ENCODE assay signal across 11 mouse cellular contexts in the genomic region with DNA sequence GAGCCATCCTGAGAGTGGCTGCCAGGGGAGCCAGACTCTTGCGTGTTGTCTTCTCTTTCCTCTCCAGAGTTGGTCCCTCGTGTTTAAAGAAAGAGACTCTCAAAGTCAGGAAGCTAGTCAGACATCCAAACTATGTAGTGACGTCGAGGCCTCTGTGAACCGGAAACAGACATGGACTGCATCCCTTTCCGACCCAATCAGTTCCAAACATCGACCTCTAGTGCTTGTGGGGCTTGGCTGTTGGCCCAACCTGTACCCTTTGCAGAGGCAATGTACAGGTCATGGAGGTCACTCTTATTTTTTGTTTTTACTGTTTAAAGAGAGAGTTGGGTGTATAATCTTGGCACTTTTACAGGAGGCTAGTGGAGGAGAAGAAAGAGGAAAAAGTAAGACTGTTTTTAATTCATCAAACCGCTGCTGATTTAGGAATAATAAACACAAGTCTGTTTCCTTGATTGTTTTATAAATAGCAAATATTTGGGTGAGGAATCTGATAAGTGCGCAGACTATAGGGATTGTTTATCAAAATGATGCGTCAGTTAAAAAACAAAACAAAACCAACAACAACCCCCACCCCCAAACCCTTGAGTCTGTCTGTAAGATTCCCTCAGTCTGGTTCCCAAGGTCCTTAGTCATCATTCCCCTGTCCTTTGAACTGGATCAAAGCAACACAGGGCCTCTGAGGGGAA.
DNase-seq lines count a peak whose midpoint lies in the region; ATAC-seq lines count a peak whose summit lies in the region.
"Had no signal": no experiment of that assay in that cellular context is flagged by ENCODE, and none has a peak within 500 bp of the region (broad histone marks: within the 10 kb centered on the region; RNA-seq: fewer than 3 reads in every experiment).

No protein-coding gene starts in this region.

- H3K27me3 ChIP-seq in midbrain, embryonic 16.5 days (ENCODE audit: control insufficient read depth, insufficient read depth, low read depth, low read length): no peaks in the 10 kb centered on the region
- H3K27me3 ChIP-seq in midbrain, embryonic 14.5 days (ENCODE audit: control insufficient read depth, insufficient read depth, low read length): no peaks in the 10 kb centered on the region
- H3K27me3 ChIP-seq in forebrain, embryonic 13.5 days: no peaks in the 10 kb centered on the region
- H3K27me3 ChIP-seq: neural tube, embryonic 13.5 days had no signal

- no peaks in the 10 kb centered on the region for H3K36me3 ChIP-seq in midbrain, embryonic 16.5 days (ENCODE audit: control insufficient read depth, insufficient read depth, low read length)
- H3K36me3 ChIP-seq in midbrain, embryonic 14.5 days (ENCODE audit: control insufficient read depth, insufficient read depth, low read length): no peaks in the 10 kb centered on the region
- H3K36me3 ChIP-seq in forebrain, embryonic 13.5 days (ENCODE audit: poor library complexity, severe bottlenecking): no peaks in the 10 kb centered on the region
- H3K36me3 ChIP-seq: neural tube, embryonic 13.5 days had no signal

- H3K4me1 ChIP-seq in midbrain, embryonic 16.5 days (ENCODE audit: control insufficient read depth, insufficient read depth, low read length): no peaks in the 10 kb centered on the region; the same call in 1 of the 2 replicates
- no peaks in the 10 kb centered on the region for H3K4me1 ChIP-seq in midbrain, embryonic 14.5 days (ENCODE audit: control insufficient read depth, insufficient read depth, low read length)
- H3K4me1 ChIP-seq in forebrain, embryonic 13.5 days: no peaks in the 10 kb centered on the region
- H3K4me1 ChIP-seq: neural tube, embryonic 13.5 days had no signal

- no peak for DNase-seq in midbrain, embryonic 14.5 days
- DNase-seq in heart, postnatal 25 days (ENCODE audit: low spot score): peak; percentile 2
- DNase-seq in kidney, postnatal 4 days: peak; percentile 52 to 76
- DNase-seq in yolk sac, embryonic 10.5 days (ENCODE audit: low spot score): peak; percentile 29
- no peak for DNase-seq in thymus, postnatal 36 days
- DNase-seq in urinary bladder, postnatal 4 days (ENCODE audit: low spot score in 2 of 2): no peak

- no peaks in the 10 kb centered on the region for H3K9me3 ChIP-seq in midbrain, embryonic 16.5 days (replicated peaks; ENCODE audit: control insufficient read depth, low read length, poor library complexity, severe bottlenecking)
- no peaks in the 10 kb centered on the region for H3K9me3 ChIP-seq in midbrain, embryonic 14.5 days (ENCODE audit: control insufficient read depth, low read length)
- no peaks in the 10 kb centered on the region for H3K9me3 ChIP-seq in forebrain, embryonic 13.5 days (replicated peaks)
- H3K9me3 ChIP-seq: neural tube, embryonic 13.5 days had no signal

- intact Hi-C loops in heart, postnatal 25 days (cut with DNase I): no loop called here

- 82% methylated on average over 10 of the region's 10 CpGs for WGBS in midbrain, embryonic 16.5 days
- WGBS in midbrain, embryonic 14.5 days: 91% methylated on average over 10 of the region's 10 CpGs
- 88% methylated on average over 10 of the region's 10 CpGs for WGBS in forebrain, embryonic 13.5 days

- no peak overlapping the region for H3K27ac ChIP-seq in midbrain, embryonic 16.5 days (ENCODE audit: low read length)
- no peak overlapping the region for H3K27ac ChIP-seq in midbrain, embryonic 14.5 days (replicated peaks; ENCODE audit: low read depth, low read length)
- no peak overlapping the region for H3K27ac ChIP-seq in forebrain, embryonic 13.5 days
- H3K27ac ChIP-seq: liver, embryonic 14.5 days; neural tube, embryonic 13.5 days had no signal

- ATAC-seq in midbrain, embryonic 16.5 days: 0 out of 2 replicates have a peak, but pooled peaks have one; percentile 39
- no peak for ATAC-seq in midbrain, embryonic 14.5 days (ENCODE audit: low FRiP score, low TSS enrichment)
- no peak for ATAC-seq in forebrain, embryonic 13.5 days

- H3K4me2 ChIP-seq in midbrain, embryonic 16.5 days (ENCODE audit: low read length): no peak overlapping the region
- H3K4me2 ChIP-seq in midbrain, embryonic 14.5 days (ENCODE audit: low read length): no peak overlapping the region
- no peak overlapping the region for H3K4me2 ChIP-seq in forebrain, embryonic 13.5 days
- H3K4me2 ChIP-seq: neural tube, embryonic 13.5 days had no signal

- H3K4me3 ChIP-seq in midbrain, embryonic 16.5 days (ENCODE audit: low read depth, low read length): no peak overlapping the region
- no peak overlapping the region for H3K4me3 ChIP-seq in midbrain, embryonic 14.5 days (replicated peaks; ENCODE audit: low read depth, low read length)
- no peak overlapping the region for H3K4me3 ChIP-seq in forebrain, embryonic 13.5 days
- H3K4me3 ChIP-seq: erythroblast, embryonic 14.5 days; neural tube, embryonic 13.5 days had no signal

- no peak overlapping the region for H3K9ac ChIP-seq in midbrain, embryonic 16.5 days (ENCODE audit: low read depth, low read length)
- no peak overlapping the region for H3K9ac ChIP-seq in midbrain, embryonic 14.5 days (replicated peaks; ENCODE audit: low read length)
- H3K9ac ChIP-seq in forebrain, embryonic 13.5 days: no peak overlapping the region
- H3K9ac ChIP-seq: liver, embryonic 14.5 days; neural tube, embryonic 13.5 days had no signal

Comparison
In these comparisons a context has a peak if more than half of its experiments do, and no peak if none do; other contexts are left out.
1. DNase-seq: peak in heart, postnatal 25 days (single experiment), kidney, postnatal 4 days (2 of 2) and yolk sac, embryonic 10.5 days (single experiment); none in midbrain, embryonic 14.5 days (single experiment), thymus, postnatal 36 days (0 of 2) and urinary bladder, postnatal 4 days (0 of 2).